Comparison of ENCODE assay signal across 8 mouse cellular contexts in the genomic region with DNA sequence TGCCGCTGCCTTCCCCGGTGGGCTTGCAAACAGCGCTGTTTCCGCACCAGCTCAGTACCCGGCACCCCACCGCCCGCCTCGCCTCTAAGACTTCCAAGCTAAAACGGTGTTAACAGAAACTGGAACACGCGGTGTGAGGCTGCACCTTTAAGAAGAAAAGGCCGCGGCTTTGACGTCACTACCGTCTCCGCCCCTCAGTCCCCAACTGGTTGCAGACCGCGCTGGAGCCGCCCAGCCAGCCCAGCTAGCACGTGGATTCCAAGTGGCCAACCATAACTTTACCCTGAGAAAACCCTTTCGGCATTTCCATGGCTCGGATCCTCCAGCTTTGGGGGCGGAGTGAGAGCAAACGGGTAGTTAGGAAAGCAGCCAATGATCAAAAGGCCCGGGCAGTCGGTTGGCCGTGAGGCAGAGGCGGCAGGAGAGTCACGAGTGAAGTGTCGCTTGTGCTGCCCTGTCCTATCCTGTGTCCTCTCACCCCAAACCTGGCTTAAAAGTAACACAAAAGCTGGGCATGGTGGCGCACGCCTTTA. TPM values are rescaled to one million over a fixed set of nuclear protein-coding genes. Genes with fewer than 3 reads are reported as not detected.
DNase-seq lines count a peak whose midpoint lies in the region; ATAC-seq and TF ChIP-seq lines count a peak whose summit lies in the region.

No protein-coding gene starts in this region.

- no peak for TF ChIP-seq CTCF in C2C12 (IDR thresholded peaks at IDR 0.05; ENCODE audit: control insufficient read depth, insufficient read depth, insufficient read length)
- TF ChIP-seq CTCF in brain, embryonic 14.5 days (IDR thresholded peaks at IDR 0.05; ENCODE audit: borderline replicate concordance, extremely low read depth, insufficient read depth, insufficient read length) = no peak
- no peak for TF ChIP-seq CTCF in liver, adult 2 months (IDR thresholded peaks at IDR 0.05; ENCODE audit: low read depth, low read length)

- peak overlapping the region; percentile 99 for H3K27ac ChIP-seq in heart, embryonic 11.5 days (ENCODE audit: low read depth, low read length)
- H3K27ac ChIP-seq in kidney, embryonic 16.5 days (ENCODE audit: low read length) = peak overlapping the region; percentile 98
- peak overlapping the region; percentile 99 for H3K27ac ChIP-seq in liver, adult 2 months (replicated peaks; ENCODE audit: insufficient read depth, low read depth, low read length)

- H3K36me3 ChIP-seq in C2C12 (ENCODE audit: control insufficient read depth, insufficient read depth) (peaks cover 4% of the 10 kb centered on the region), myocyte (ENCODE audit: control insufficient read depth, insufficient read depth) (peaks cover 7% of the 10 kb centered on the region)
- H3K36me3 ChIP-seq in erythroblast, embryonic 14.5 days (ENCODE audit: control insufficient read depth) = peaks cover 34% of the 10 kb centered on the region
- H3K36me3 ChIP-seq in heart, embryonic 11.5 days (ENCODE audit: control insufficient read depth, insufficient read depth, low read length) = peaks cover 8% of the 10 kb centered on the region
- peaks cover 8% of the 10 kb centered on the region for H3K36me3 ChIP-seq in kidney, embryonic 16.5 days (ENCODE audit: insufficient read depth, low read length)
- H3K36me3 ChIP-seq in liver, adult 2 months (ENCODE audit: control insufficient read depth, insufficient read depth, low read length) = peaks cover 4% of the 10 kb centered on the region; the same call in 1 of the 2 replicates
- no peaks in the 10 kb centered on the region for H3K36me3 ChIP-seq in splenic B cell, adult 2 months (ENCODE audit: control insufficient read depth, insufficient read depth, low read length, poor library complexity, severe bottlenecking)

- TF ChIP-seq POLR2A in brain, embryonic 14.5 days (IDR thresholded peaks at IDR 0.05; ENCODE audit: borderline replicate concordance, extremely low read depth, insufficient read depth, insufficient read length, poor library complexity, severe bottlenecking) = no peak
- TF ChIP-seq POLR2A in liver, adult 2 months (IDR thresholded peaks at IDR 0.05; ENCODE audit: extremely low read depth, insufficient read depth, low read length) = peak; percentile 82
- TF ChIP-seq POLR2A in myocyte (IDR thresholded peaks at IDR 0.05; ENCODE audit: insufficient read length, low read depth) = peak; percentile 66

- H3K79me3 ChIP-seq in C2C12 (ENCODE audit: low read depth) = peaks cover 8% of the 10 kb centered on the region

- peaks cover 3% of the 10 kb centered on the region for H3K27me3 ChIP-seq in C2C12 (ENCODE audit: control insufficient read depth, insufficient read depth, insufficient read length)
- peaks cover 13% of the 10 kb centered on the region for H3K27me3 ChIP-seq in erythroblast, embryonic 14.5 days (ENCODE audit: control insufficient read depth)
- H3K27me3 ChIP-seq in heart, embryonic 11.5 days (ENCODE audit: control insufficient read depth, insufficient read depth, low read length) = no peaks in the 10 kb centered on the region
- H3K27me3 ChIP-seq in kidney, embryonic 16.5 days (ENCODE audit: insufficient read depth, low read length) = no peaks in the 10 kb centered on the region
- H3K27me3 ChIP-seq in liver, adult 2 months (ENCODE audit: control insufficient read depth, insufficient read depth, low read length) = no peaks in the 10 kb centered on the region
- H3K27me3 ChIP-seq in myocyte (ENCODE audit: control insufficient read depth, insufficient read depth, insufficient read length) = no peaks in the 10 kb centered on the region
- no peaks in the 10 kb centered on the region for H3K27me3 ChIP-seq in splenic B cell, adult 2 months (ENCODE audit: control insufficient read depth, insufficient read depth, low read length, poor library complexity, severe bottlenecking)

- peak overlapping the region; percentile 95 for H3K9ac ChIP-seq in heart, embryonic 11.5 days (ENCODE audit: low read depth, low read length)
- peak overlapping the region; percentile 92 for H3K9ac ChIP-seq in kidney, embryonic 16.5 days (replicated peaks; ENCODE audit: low read length)
- H3K9ac ChIP-seq in liver, adult 2 months (ENCODE audit: low read depth, low read length) = peak overlapping the region; percentile 89

- WGBS in heart, embryonic 11.5 days (ENCODE audit: insufficient replicate concordance) = under 1% methylated on average over 32 of the region's 32 CpGs
- under 1% methylated on average over 32 of the region's 32 CpGs for WGBS in kidney, embryonic 16.5 days
- WGBS in liver, adult 2 months = under 1% methylated on average over 32 of the region's 32 CpGs

- H3K79me2 ChIP-seq in C2C12 (ENCODE audit: control insufficient read depth, insufficient read depth) (peaks cover 15% of the 10 kb centered on the region), myocyte (ENCODE audit: control insufficient read depth, insufficient read depth) (peaks cover 21% of the 10 kb centered on the region)
- peaks cover 7% of the 10 kb centered on the region; the same call in 1 of the 2 replicates for H3K79me2 ChIP-seq in liver, adult 2 months (ENCODE audit: control insufficient read depth, insufficient read depth, low read length)

- H3K9me3 ChIP-seq in erythroblast, embryonic 14.5 days (ENCODE audit: control insufficient read depth, low read length) = no peaks in the 10 kb centered on the region
- H3K9me3 ChIP-seq in heart, embryonic 11.5 days (replicated peaks; ENCODE audit: control insufficient read depth, low read length) = no peaks in the 10 kb centered on the region
- H3K9me3 ChIP-seq in kidney, embryonic 16.5 days (ENCODE audit: low read length) = no peaks in the 10 kb centered on the region

- H3ac ChIP-seq in C2C12 (ENCODE audit: control insufficient read depth, insufficient read length, low read depth) (peak overlapping the region; percentile 44), myocyte (ENCODE audit: control insufficient read depth, insufficient read length) (peak overlapping the region; percentile 68)

- DNase-seq in brain, embryonic 14.5 days (ENCODE audit: low read depth) = peak; percentile 99
- peak; percentile 98 for DNase-seq in liver, adult 2 months (ENCODE audit: extremely low read depth, low read depth, low spot score)
- peak; percentile 97 for DNase-seq in splenic B cell, adult 2 months (ENCODE audit: low read depth, low spot score)

- ATAC-seq in heart, embryonic 11.5 days (replicated peaks; ENCODE audit: insufficient number of reproducible peaks, low FRiP score, low TSS enrichment) = peak; percentile 89
- peak; percentile 94 for ATAC-seq in kidney, embryonic 16.5 days (ENCODE audit: low FRiP score, low TSS enrichment)

- H3K4me1 ChIP-seq in erythroblast, embryonic 14.5 days (ENCODE audit: control insufficient read depth) = peaks cover 78% of the 10 kb centered on the region
- H3K4me1 ChIP-seq in heart, embryonic 11.5 days (ENCODE audit: control insufficient read depth, insufficient read depth, low read length) = peaks cover 11% of the 10 kb centered on the region
- peaks cover 26% of the 10 kb centered on the region for H3K4me1 ChIP-seq in kidney, embryonic 16.5 days (ENCODE audit: insufficient read depth, low read length)
- peaks cover 26% of the 10 kb centered on the region for H3K4me1 ChIP-seq in liver, adult 2 months (ENCODE audit: control insufficient read depth, insufficient read depth, low read length)

- H3K4me2 ChIP-seq in heart, embryonic 11.5 days = peak overlapping the region; percentile 90
- peak overlapping the region; percentile 72 for H3K4me2 ChIP-seq in kidney, embryonic 16.5 days (replicated peaks; ENCODE audit: low read depth, low read length)
- H3K4me2 ChIP-seq in myocyte (ENCODE audit: low read depth) = peak overlapping the region; percentile 84

- peak overlapping the region; percentile 80 for H3K4me3 ChIP-seq in C2C12 (ENCODE audit: insufficient read depth, poor library complexity, severe bottlenecking)
- peak overlapping the region; percentile 74 for H3K4me3 ChIP-seq in erythroblast, embryonic 14.5 days (replicated peaks)
- H3K4me3 ChIP-seq in heart, embryonic 11.5 days (ENCODE audit: low read depth, low read length) = peak overlapping the region; percentile 90
- H3K4me3 ChIP-seq in kidney, embryonic 16.5 days (ENCODE audit: low read length) = peak overlapping the region; percentile 79
- H3K4me3 ChIP-seq in liver, adult 2 months (ENCODE audit: insufficient read depth, low read depth, low read length) = peak overlapping the region; percentile 84; the same call in 1 of the 2 replicates
- peak overlapping the region; percentile 83 for H3K4me3 ChIP-seq in myocyte

RNA-seq across cellular contexts. Expression of gene Slc25a39, which starts 0.7 kb away (rescaled TPM):
- polyA plus RNA-seq in C2C12 (2012; fragmentation: generic; extraction: Trizol) (174 TPM), myocyte (2012; fragmentation: generic; extraction: Trizol) (274 TPM)
- 122 and 129 TPM in 2 replicates for polyA plus RNA-seq in brain, embryonic 14.5 days (2012; rRNA removed)
- polyA plus RNA-seq in erythroblast, embryonic 14.5 days (2012) = 579 and 725 TPM in 2 replicates
- polyA plus RNA-seq in heart, embryonic 11.5 days (2014; fragmentation: Nextera tagmentation; extraction: Ambion mirVana) = 274 and 281 TPM in 2 replicates
- polyA plus RNA-seq in kidney, embryonic 16.5 days (2015; fragmentation: Nextera tagmentation; extraction: Ambion mirVana) = 337 and 360 TPM in 2 replicates
- total RNA-seq in liver, adult 2 months (2014; rRNA removed) = 181 and 243 TPM in 2 replicates
- 1,099 and 1,182 TPM in 2 replicates for polyA plus RNA-seq in liver, adult 2 months (2012; rRNA removed)

RNA-seq across cellular contexts. Expression of gene Rundc3a, which starts 15.2 kb away (rescaled TPM):
- polyA plus RNA-seq in C2C12 (2012; fragmentation: generic; extraction: Trizol) (2.2 TPM), myocyte (2012; fragmentation: generic; extraction: Trizol) (10.3 TPM)
- 292 and 306 TPM in 2 replicates for polyA plus RNA-seq in brain, embryonic 14.5 days (2012; rRNA removed)
- 1.8 and 2.1 TPM in 2 replicates for polyA plus RNA-seq in erythroblast, embryonic 14.5 days (2012)
- polyA plus RNA-seq in heart, embryonic 11.5 days (2014; fragmentation: Nextera tagmentation; extraction: Ambion mirVana) = 1.3 TPM in 2 replicates
- polyA plus RNA-seq in kidney, embryonic 16.5 days (2015; fragmentation: Nextera tagmentation; extraction: Ambion mirVana) = 3.3 and 3.9 TPM in 2 replicates
- total RNA-seq in liver, adult 2 months (2014; rRNA removed) = 1.0 and 2.5 TPM in 2 replicates
- polyA plus RNA-seq in liver, adult 2 months (2012; rRNA removed) = 1.2 and 2.1 TPM in 2 replicates

RNA-seq across cellular contexts. Expression of gene Grn, which starts 21.7 kb away (rescaled TPM):
- 79.1 TPM for polyA plus RNA-seq in C2C12 (2012; fragmentation: generic; extraction: Trizol)
- polyA plus RNA-seq in brain, embryonic 14.5 days (2012; rRNA removed) = 33.2 and 53.0 TPM in 2 replicates
- polyA plus RNA-seq in erythroblast, embryonic 14.5 days (2012) = 1.8 and 2.6 TPM in 2 replicates
- polyA plus RNA-seq in heart, embryonic 11.5 days (2014; fragmentation: Nextera tagmentation; extraction: Ambion mirVana) = 110 and 113 TPM in 2 replicates
- 208 and 213 TPM in 2 replicates for polyA plus RNA-seq in kidney, embryonic 16.5 days (2015; fragmentation: Nextera tagmentation; extraction: Ambion mirVana)
- total RNA-seq in liver, adult 2 months (2014; rRNA removed) = 53.7 and 88.7 TPM in 2 replicates
- polyA plus RNA-seq in liver, adult 2 months (2012; rRNA removed) = 155 and 176 TPM in 2 replicates
- 174 TPM for polyA plus RNA-seq in myocyte (2012; fragmentation: generic; extraction: Trizol)

RNA-seq across cellular contexts. Expression of gene Fam171a2, which starts 39.1 kb away (rescaled TPM):
- polyA plus RNA-seq in C2C12 (2012; fragmentation: generic; extraction: Trizol) (6.3 TPM), myocyte (2012; fragmentation: generic; extraction: Trizol) (162 TPM)
- 221 and 276 TPM in 2 replicates for polyA plus RNA-seq in brain, embryonic 14.5 days (2012; rRNA removed)
- polyA plus RNA-seq in erythroblast, embryonic 14.5 days (2012) = 0.01 and 0.02 TPM in 2 replicates
- polyA plus RNA-seq in heart, embryonic 11.5 days (2014; fragmentation: Nextera tagmentation; extraction: Ambion mirVana) = 3.1 and 5.1 TPM in 2 replicates
- polyA plus RNA-seq in kidney, embryonic 16.5 days (2015; fragmentation: Nextera tagmentation; extraction: Ambion mirVana) = 5.3 and 5.8 TPM in 2 replicates
- 0.81 and 1.0 TPM in 2 replicates for total RNA-seq in liver, adult 2 months (2014; rRNA removed)
- polyA plus RNA-seq in liver, adult 2 months (2012; rRNA removed) = 1.4 and 1.8 TPM in 2 replicates

RNA-seq across cellular contexts. Expression of gene Slc4a1, which starts 42.4 kb away (rescaled TPM):
- not detected for polyA plus RNA-seq in C2C12 (2012; fragmentation: generic; extraction: Trizol)
- polyA plus RNA-seq in brain, embryonic 14.5 days (2012; rRNA removed) = 1.3 and 2.6 TPM in 2 replicates
- polyA plus RNA-seq in erythroblast, embryonic 14.5 days (2012) = 575 and 672 TPM in 2 replicates
- 102 and 112 TPM in 2 replicates for polyA plus RNA-seq in heart, embryonic 11.5 days (2014; fragmentation: Nextera tagmentation; extraction: Ambion mirVana)
- 9.0 and 9.6 TPM in 2 replicates for polyA plus RNA-seq in kidney, embryonic 16.5 days (2015; fragmentation: Nextera tagmentation; extraction: Ambion mirVana)
- 0.07 and 0.65 TPM in 2 replicates for total RNA-seq in liver, adult 2 months (2014; rRNA removed)
- polyA plus RNA-seq in liver, adult 2 months (2012; rRNA removed) = 0.07 and 0.10 TPM in 2 replicates
- polyA plus RNA-seq in myocyte (2012; fragmentation: generic; extraction: Trizol) = not detected

Comparison
In these comparisons a context has a peak if more than half of its experiments do, and no peak if none do; other contexts are left out.
1. Peak in every context shown above with its lines: DNase-seq, ATAC-seq, H3K4me3 ChIP-seq and H3K27ac ChIP-seq.
2. RNA of gene Rundc3a, which starts 15.2 kb away (polyA plus RNA-seq): 292 to 306 TPM in brain, embryonic 14.5 days; 10.3 TPM in myocyte (single experiment), 3.3 to 3.9 TPM in kidney, embryonic 16.5 days, 2.2 TPM in C2C12 (single experiment), 1.2 to 2.1 TPM in liver, adult 2 months, 1.8 to 2.1 TPM in erythroblast, embryonic 14.5 days and 1.3 TPM in heart, embryonic 11.5 days; every median in the first group is over 10 times any median in the second.